Mouse (Mus musculus) MN1 (cell line): ENCODE measurements around the gene Cse1l.

ENCODE experiments used
- DNase-seq: peaks from one replicate; pipeline ENCODE4 v3.0.0-alpha.2; 2016; ENCODE audit warnings: low spot score

Gene Cse1l

GRCm38 (mm10) chr2:166974177-166974872 is 68.5 kb downstream of the Cse1l start:
- no peak for DNase-seq

GRCm38 (mm10) chr2:166976356-166976755 is 70.5 kb downstream of the Cse1l start:
- DNase-seq = no peak

- no peak for DNase-seq
Observed at GRCm38 (mm10) chr2:166977490-166977889, 71.7 kb downstream of the Cse1l start.

GRCm38 (mm10) chr2:166980161-166980560 is 74.3 kb downstream of the Cse1l start:
- DNase-seq = no peak

GRCm38 (mm10) chr2:166983351-166983894 is 77.6 kb downstream of the Cse1l start:
- DNase-seq = no peak

- no peak for DNase-seq
Observed at GRCm38 (mm10) chr2:166990861-166991260, 85.0 kb downstream of the Cse1l start.

- DNase-seq = no peak
Observed at GRCm38 (mm10) chr2:166991945-166992344, 86.1 kb downstream of the Cse1l start.

- peak; percentile 52 for DNase-seq
Observed at GRCm38 (mm10) chr2:166995021-166995795, 89.4 kb downstream of the Cse1l start.
